Mouse (Mus musculus): ENCODE data around the gene Flt1. TPM values are rescaled to one million over a fixed set of nuclear protein-coding genes. Genes with fewer than 3 reads are reported as not detected.
A peak's percentile ranks its signal among the peaks of the same experiment; 100 is the strongest.

The Flt1 gene
- polyA plus RNA-seq, 1 experiment from 2014 or later: 12.9 TPM

- Histone ChIP-seq H3K4me3 (replicated peaks) (peak overlapping the region; percentile 43), H3K4me2 (replicated peaks) (no peak overlapping the region), H3K27ac (replicated peaks) (no peak overlapping the region), H3K36me3 (no peaks in the 10 kb centered on the region), H3K9ac (no peak overlapping the region), H3K9me3 (replicated peaks) (no peaks in the 10 kb centered on the region), H3K4me1 (peaks cover 19% of the 10 kb centered on the region), H3K27me3 (peaks cover 92% of the 10 kb centered on the region)
- no peak for ATAC-seq (ENCODE audit: insufficient number of reproducible peaks, low FRiP score, low TSS enrichment, low read depth)
- WGBS: 2% methylated on average over 14 of the region's 14 CpGs
Measured at GRCm38 (mm10) chr5:147724391-147724790, 1.4 kb downstream of the Flt1 start.

- H3K4me3 ChIP-seq (replicated peaks): peak overlapping the region; percentile 6
- no peak overlapping the region for H3K4me2 ChIP-seq (replicated peaks)
- no peaks in the 10 kb centered on the region for H3K36me3 ChIP-seq
- H3K27ac ChIP-seq (replicated peaks): no peak overlapping the region
- WGBS: 4% methylated on average over 17 of the region's 17 CpGs
- H3K4me1 ChIP-seq: peaks cover 19% of the 10 kb centered on the region
- H3K9me3 ChIP-seq (replicated peaks): no peaks in the 10 kb centered on the region
- peaks cover 86% of the 10 kb centered on the region for H3K27me3 ChIP-seq
- ATAC-seq (ENCODE audit: insufficient number of reproducible peaks, low FRiP score, low TSS enrichment, low read depth): no peak
- no peak overlapping the region for H3K9ac ChIP-seq
Measured at GRCm38 (mm10) chr5:147723811-147724210, 2.0 kb downstream of the Flt1 start.

DNA sequence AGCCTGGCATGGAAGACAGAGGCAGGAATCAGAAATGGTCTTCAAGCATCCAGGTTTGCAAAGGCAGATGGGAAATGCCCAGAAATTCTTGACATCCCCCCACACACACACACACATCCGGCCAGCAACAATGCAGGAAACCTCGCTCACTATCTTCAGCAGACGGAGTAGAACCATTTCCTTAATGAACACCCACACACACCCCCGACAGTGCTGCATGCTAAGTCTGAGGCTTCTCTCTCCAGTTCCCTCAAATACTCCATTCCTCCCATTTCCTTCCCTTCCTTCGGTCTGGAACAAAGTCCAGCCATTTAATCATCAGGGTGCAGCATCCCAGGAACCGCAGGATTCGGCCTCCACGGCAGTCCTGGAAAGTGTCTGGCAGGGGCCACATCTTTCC is 4.4 kb downstream of the Flt1 start:
- Histone ChIP-seq H3K4me2 (replicated peaks) (no peak overlapping the region), H3K36me3 (no peaks in the 10 kb centered on the region), H3K9me3 (replicated peaks) (no peaks in the 10 kb centered on the region), H3K27me3 (peaks cover 62% of the 10 kb centered on the region), H3K4me1 (peaks cover 17% of the 10 kb centered on the region), H3K9ac (no peak overlapping the region), H3K4me3 (replicated peaks) (no peak overlapping the region), H3K27ac (replicated peaks) (no peak overlapping the region)
- ATAC-seq (ENCODE audit: insufficient number of reproducible peaks, low FRiP score, low TSS enrichment, low read depth): no peak
- 19% methylated on average over 8 of the region's 8 CpGs for WGBS

GRCm38 (mm10) chr5:147718335-147718734 is 7.5 kb downstream of the Flt1 start:
- Histone ChIP-seq H3K4me1 (no peaks in the 10 kb centered on the region), H3K4me2 (replicated peaks) (no peak overlapping the region), H3K9me3 (replicated peaks) (no peaks in the 10 kb centered on the region), H3K36me3 (no peaks in the 10 kb centered on the region), H3K9ac (no peak overlapping the region), H3K27me3 (peaks cover 33% of the 10 kb centered on the region), H3K4me3 (replicated peaks) (no peak overlapping the region), H3K27ac (replicated peaks) (no peak overlapping the region)
- no peak for ATAC-seq (ENCODE audit: insufficient number of reproducible peaks, low FRiP score, low TSS enrichment, low read depth)
- 85% methylated on average over 7 of the region's 7 CpGs for WGBS

DNA sequence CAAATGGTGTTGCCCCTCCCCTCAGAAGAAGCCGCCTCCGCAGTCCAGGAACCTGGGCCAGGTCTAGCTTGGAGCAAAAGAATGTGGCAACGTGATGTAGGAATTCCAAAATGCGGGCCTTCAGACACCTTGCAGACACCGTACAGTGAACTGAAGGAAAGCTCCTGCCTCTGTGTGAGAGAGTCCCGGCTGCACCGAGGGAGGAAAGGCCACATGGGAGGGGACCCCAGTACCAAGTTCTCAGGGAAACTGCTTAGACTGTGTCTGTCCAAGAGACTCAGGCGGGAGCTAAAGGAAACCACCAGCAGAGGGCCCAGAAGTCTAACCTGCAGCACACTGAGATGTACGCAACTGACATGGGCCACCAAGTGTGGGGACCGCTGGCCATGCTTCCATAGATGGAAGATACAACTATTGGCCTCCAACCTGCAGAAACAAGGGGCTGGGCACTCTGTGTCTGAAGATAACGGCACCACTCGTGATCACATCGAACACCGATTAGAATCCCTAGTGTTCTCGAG is 9.1 kb downstream of the Flt1 start:
- Histone ChIP-seq H3K4me2 (replicated peaks) (no peak overlapping the region), H3K27ac (replicated peaks) (no peak overlapping the region), H3K9me3 (replicated peaks) (no peaks in the 10 kb centered on the region), H3K36me3 (no peaks in the 10 kb centered on the region), H3K4me3 (replicated peaks) (no peak overlapping the region), H3K4me1 (no peaks in the 10 kb centered on the region), H3K9ac (no peak overlapping the region), H3K27me3 (peaks cover 22% of the 10 kb centered on the region)
- 66% methylated on average over 15 of the region's 15 CpGs for WGBS
- ATAC-seq (ENCODE audit: insufficient number of reproducible peaks, low FRiP score, low TSS enrichment, low read depth): no peak

DNA sequence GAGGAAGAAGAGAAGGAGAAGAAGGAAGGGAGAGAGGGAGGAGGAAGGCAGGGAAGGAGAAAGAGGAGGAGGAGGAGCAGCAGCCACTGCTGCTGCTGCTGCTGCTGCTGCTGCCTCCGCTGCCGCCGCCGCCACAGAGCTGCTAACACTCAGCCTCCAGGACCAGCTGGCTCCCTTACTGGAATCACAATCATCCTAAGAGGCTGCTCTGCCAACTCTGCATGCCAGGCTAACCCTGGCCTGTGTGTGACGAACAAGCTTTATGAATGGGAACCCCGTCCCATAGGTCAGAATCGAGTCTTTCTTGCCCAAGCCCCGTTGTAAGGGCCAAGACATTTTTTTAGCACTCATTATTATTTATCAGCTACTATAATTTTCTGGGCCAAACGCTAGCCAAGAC is 9.5 kb downstream of the Flt1 start:
- no peak overlapping the region for H3K27ac ChIP-seq (replicated peaks)
- H3K9ac ChIP-seq: no peak overlapping the region
- no peak overlapping the region for H3K4me3 ChIP-seq (replicated peaks)
- ATAC-seq (ENCODE audit: insufficient number of reproducible peaks, low FRiP score, low TSS enrichment, low read depth): no peak
- peaks cover 17% of the 10 kb centered on the region for H3K27me3 ChIP-seq
- no peaks in the 10 kb centered on the region for H3K9me3 ChIP-seq (replicated peaks)
- no peak overlapping the region for H3K4me2 ChIP-seq (replicated peaks)
- H3K36me3 ChIP-seq: no peaks in the 10 kb centered on the region
- no peaks in the 10 kb centered on the region for H3K4me1 ChIP-seq
- WGBS: 75% methylated on average over 9 of the region's 9 CpGs

DNA sequence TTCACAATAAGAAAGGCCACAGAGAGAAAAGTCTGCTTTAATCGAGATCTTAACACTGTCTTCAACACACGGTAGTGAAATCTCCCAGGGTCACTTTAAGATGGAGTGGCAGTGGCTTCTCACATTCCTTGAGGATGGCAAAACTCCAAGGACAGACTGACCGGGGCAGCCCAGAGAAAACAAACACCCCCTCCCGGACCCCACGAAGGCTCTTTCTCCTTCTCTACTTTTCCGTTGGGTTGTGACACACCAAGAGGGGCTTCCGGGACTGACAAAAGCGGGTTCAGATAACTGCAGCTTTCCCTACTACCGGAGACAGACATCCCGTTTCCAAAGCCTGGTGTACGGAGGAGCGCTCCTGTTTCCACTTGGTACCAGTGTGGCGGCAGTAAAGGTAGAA is 10.4 kb downstream of the Flt1 start:
- Histone ChIP-seq H3K4me1 (no peaks in the 10 kb centered on the region), H3K9me3 (replicated peaks) (no peaks in the 10 kb centered on the region), H3K9ac (no peak overlapping the region), H3K36me3 (no peaks in the 10 kb centered on the region), H3K4me2 (replicated peaks) (no peak overlapping the region), H3K4me3 (replicated peaks) (no peak overlapping the region), H3K27me3 (peaks cover 8% of the 10 kb centered on the region), H3K27ac (replicated peaks) (no peak overlapping the region)
- whole genome bisulfite sequencing: 69% methylated on average over 13 of the region's 13 CpGs
- ATAC-seq (ENCODE audit: insufficient number of reproducible peaks, low FRiP score, low TSS enrichment, low read depth): no peak

DNA sequence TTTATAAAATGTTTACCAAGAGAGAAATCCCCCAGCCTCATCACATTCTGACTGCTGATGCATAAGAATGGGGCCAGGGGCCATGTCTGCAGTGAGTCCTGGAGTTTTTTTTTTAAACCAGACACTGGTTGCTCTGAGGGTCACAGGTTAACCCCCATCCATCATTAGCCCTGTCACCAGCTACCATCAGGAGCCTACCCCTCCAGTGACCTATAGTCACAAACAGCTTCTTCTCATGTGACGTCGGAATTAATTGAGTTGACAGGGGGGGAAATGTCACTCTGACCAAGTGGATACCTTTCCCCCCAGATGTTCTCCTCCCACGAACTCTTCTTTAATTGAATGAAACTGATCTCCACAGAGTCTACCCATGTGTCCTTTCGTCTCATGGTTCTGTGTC is 17.3 kb downstream of the Flt1 start:
- no peak overlapping the region for H3K4me3 ChIP-seq (replicated peaks)
- no peak for ATAC-seq (ENCODE audit: insufficient number of reproducible peaks, low FRiP score, low TSS enrichment, low read depth)
- no peaks in the 10 kb centered on the region for H3K4me1 ChIP-seq
- H3K9ac ChIP-seq: no peak overlapping the region
- H3K27ac ChIP-seq (replicated peaks): no peak overlapping the region
- H3K27me3 ChIP-seq: no peaks in the 10 kb centered on the region
- 43% methylated on average over 4 of the region's 4 CpGs for WGBS
- H3K4me2 ChIP-seq (replicated peaks): no peak overlapping the region
- no peaks in the 10 kb centered on the region for H3K9me3 ChIP-seq (replicated peaks)
- H3K36me3 ChIP-seq: no peaks in the 10 kb centered on the region

DNA sequence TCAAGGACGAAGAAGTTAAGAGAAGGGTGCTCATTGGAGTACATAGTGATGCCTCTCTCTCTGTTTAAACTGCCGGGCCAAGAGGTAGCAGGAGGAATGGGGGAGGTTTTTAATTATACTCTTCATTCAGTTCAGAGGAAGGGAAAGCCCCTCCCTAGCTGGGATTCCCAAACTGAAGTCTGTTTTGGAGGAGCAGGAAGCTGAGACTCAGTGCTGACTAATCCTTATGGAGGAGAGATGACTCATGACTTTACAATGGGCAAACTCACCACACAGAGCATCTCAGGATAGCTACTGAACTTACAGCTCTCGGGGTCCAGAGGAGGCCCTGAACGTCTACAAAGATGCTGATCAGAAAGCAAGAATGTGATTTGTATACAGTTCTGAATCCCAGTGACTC is 18.3 kb downstream of the Flt1 start:
- Histone ChIP-seq H3K4me3 (replicated peaks) (no peak overlapping the region), H3K9ac (no peak overlapping the region), H3K36me3 (no peaks in the 10 kb centered on the region), H3K9me3 (replicated peaks) (no peaks in the 10 kb centered on the region), H3K27ac (replicated peaks) (no peak overlapping the region), H3K4me1 (no peaks in the 10 kb centered on the region), H3K4me2 (replicated peaks) (no peak overlapping the region), H3K27me3 (no peaks in the 10 kb centered on the region)
- WGBS: 37% methylated on average over 4 of the region's 4 CpGs
- no peak for ATAC-seq (ENCODE audit: insufficient number of reproducible peaks, low FRiP score, low TSS enrichment, low read depth)

DNA sequence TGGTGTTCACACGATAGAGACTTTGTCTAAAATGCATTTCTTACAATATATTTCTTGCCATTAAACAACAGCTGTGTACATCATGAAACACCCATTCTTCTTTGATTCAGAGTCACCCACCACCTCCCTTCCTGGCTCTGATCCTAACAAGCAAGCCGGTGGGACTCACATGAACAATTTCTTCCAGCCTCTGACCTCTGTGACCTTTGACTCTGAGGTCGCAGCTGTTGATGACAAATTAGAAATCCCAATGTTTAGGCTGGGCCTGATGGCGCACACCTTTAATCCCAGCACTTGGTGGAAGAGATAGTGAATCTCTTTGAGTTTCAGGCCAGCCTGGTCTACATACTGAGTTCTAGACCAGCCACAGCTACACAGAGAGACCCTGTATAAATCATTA is 20.9 kb downstream of the Flt1 start:
- Histone ChIP-seq H3K27ac (replicated peaks) (no peak overlapping the region), H3K9me3 (replicated peaks) (no peaks in the 10 kb centered on the region), H3K4me1 (no peaks in the 10 kb centered on the region), H3K4me2 (replicated peaks) (no peak overlapping the region), H3K27me3 (no peaks in the 10 kb centered on the region), H3K36me3 (no peaks in the 10 kb centered on the region), H3K4me3 (replicated peaks) (no peak overlapping the region), H3K9ac (no peak overlapping the region)
- 45% methylated on average over 4 of the region's 4 CpGs for WGBS
- no peak for ATAC-seq (ENCODE audit: insufficient number of reproducible peaks, low FRiP score, low TSS enrichment, low read depth)

DNA sequence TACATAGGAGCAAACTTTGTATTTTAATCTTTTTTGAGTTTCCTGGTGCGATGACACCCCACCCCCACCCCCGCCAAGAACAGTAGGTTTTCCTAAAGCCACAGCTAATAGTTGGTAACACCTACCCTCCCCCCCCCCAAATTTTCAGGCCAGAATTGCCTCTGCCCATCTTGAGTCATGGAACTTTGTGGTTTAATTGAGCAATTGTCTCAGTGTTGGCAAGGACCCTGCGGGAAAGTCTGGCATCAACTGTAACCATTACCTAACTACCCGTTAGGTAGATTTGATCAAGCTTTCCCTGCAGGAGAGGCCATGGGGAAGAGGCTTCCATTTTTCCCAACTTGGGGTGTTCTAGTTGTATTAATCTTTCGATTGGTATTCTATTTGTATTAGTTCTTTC is 23.4 kb downstream of the Flt1 start:
- no peak overlapping the region for H3K9ac ChIP-seq
- no peak overlapping the region for H3K4me3 ChIP-seq (replicated peaks)
- H3K9me3 ChIP-seq (replicated peaks): no peaks in the 10 kb centered on the region
- H3K36me3 ChIP-seq: no peaks in the 10 kb centered on the region
- no peak overlapping the region for H3K4me2 ChIP-seq (replicated peaks)
- no peak for ATAC-seq (ENCODE audit: insufficient number of reproducible peaks, low FRiP score, low TSS enrichment, low read depth)
- 86% methylated on average over 5 of the region's 5 CpGs for WGBS
- H3K27ac ChIP-seq (replicated peaks): no peak overlapping the region
- H3K4me1 ChIP-seq: no peaks in the 10 kb centered on the region
- no peaks in the 10 kb centered on the region for H3K27me3 ChIP-seq

DNA sequence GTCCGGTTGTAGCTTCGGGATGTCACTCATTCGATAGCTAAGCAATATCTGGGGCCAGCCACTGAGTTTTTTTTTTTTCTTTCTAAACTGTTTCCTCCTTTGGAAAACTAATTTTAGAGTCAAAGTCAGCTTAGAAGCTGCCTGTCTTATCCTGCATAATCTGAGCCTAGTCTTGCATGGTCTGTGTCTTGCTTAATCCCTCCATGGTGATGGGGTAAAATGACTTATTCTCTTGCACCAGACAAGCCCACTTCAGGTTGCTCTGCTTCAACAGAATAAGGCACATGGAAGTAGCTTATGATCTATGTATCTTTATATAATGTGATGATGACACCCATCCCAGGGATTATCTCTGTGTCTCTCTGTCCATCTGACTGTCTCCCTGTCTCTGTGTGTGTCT is 24.8 kb downstream of the Flt1 start:
- Histone ChIP-seq H3K9me3 (replicated peaks) (no peaks in the 10 kb centered on the region), H3K4me3 (replicated peaks) (no peak overlapping the region)
- ATAC-seq (ENCODE audit: insufficient number of reproducible peaks, low FRiP score, low TSS enrichment, low read depth): no peak

More for the DNA sequence above, 24.8 kb downstream of the Flt1 start:
- Histone ChIP-seq H3K4me1 (no peaks in the 10 kb centered on the region), H3K27ac (replicated peaks) (no peak overlapping the region), H3K9ac (no peak overlapping the region), H3K4me2 (replicated peaks) (no peak overlapping the region), H3K27me3 (no peaks in the 10 kb centered on the region), H3K36me3 (no peaks in the 10 kb centered on the region)
- 82% methylated on average over 3 of the region's 3 CpGs for WGBS

All from embryonic facial prominence, embryonic 15.5 days (tissue).